In genomic region chr14:86437383-86437782, GRCm38 (mm10) we compare ENCODE assay signal across 29 mouse cellular contexts.
"Had no signal": no experiment of that assay in that cellular context is flagged by ENCODE, and none has a peak within 500 bp of the region (broad histone marks: within the 10 kb centered on the region; RNA-seq: fewer than 3 reads in every experiment).

No protein-coding gene starts in this region.

- H3K4me3 ChIP-seq: left cerebral cortex, adult 2 months; limb, embryonic 10.5 days; limb, embryonic 12.5 days; limb, embryonic 13.5 days; limb, embryonic 15.5 days; liver, embryonic 13.5 days; liver, embryonic 15.5 days; lung, embryonic 15.5 days; megakaryocyte, embryonic 14.5 days; midbrain, embryonic 10.5 days; midbrain, embryonic 12.5 days; midbrain, embryonic 13.5 days; midbrain, embryonic 15.5 days; myocyte; neural tube, embryonic 12.5 days had no signal

- ATAC-seq: lung, postnatal 0 days; midbrain, embryonic 13.5 days; midbrain, embryonic 15.5 days; midbrain, embryonic 16.5 days had no signal

- H3K4me1 ChIP-seq: limb, embryonic 15.5 days; liver, embryonic 13.5 days; liver, embryonic 15.5 days; lung, embryonic 15.5 days; midbrain, embryonic 10.5 days; midbrain, embryonic 15.5 days; neural tube, embryonic 12.5 days had no signal

- H3K9ac ChIP-seq: limb, embryonic 12.5 days; limb, embryonic 13.5 days; limb, embryonic 15.5 days; liver, embryonic 13.5 days; liver, embryonic 14.5 days; liver, embryonic 15.5 days; lung, embryonic 14.5 days; lung, embryonic 15.5 days; midbrain, embryonic 12.5 days; midbrain, embryonic 13.5 days; midbrain, embryonic 15.5 days; neural tube, embryonic 12.5 days had no signal

- H3K27ac ChIP-seq: left cerebral cortex, adult 2 months; limb, embryonic 10.5 days; limb, embryonic 12.5 days; limb, embryonic 13.5 days; limb, embryonic 15.5 days; liver, embryonic 13.5 days; liver, embryonic 14.5 days; liver, embryonic 15.5 days; lung, embryonic 15.5 days; macrophage; midbrain, embryonic 10.5 days; midbrain, embryonic 12.5 days; midbrain, embryonic 13.5 days; midbrain, embryonic 15.5 days; neural tube, embryonic 12.5 days had no signal

- H3K36me3 ChIP-seq: limb, embryonic 10.5 days; limb, embryonic 12.5 days; limb, embryonic 13.5 days; limb, embryonic 15.5 days; liver, embryonic 13.5 days; liver, embryonic 15.5 days; lung, embryonic 15.5 days; midbrain, embryonic 10.5 days; midbrain, embryonic 12.5 days; midbrain, embryonic 13.5 days; midbrain, embryonic 15.5 days; neural tube, embryonic 12.5 days had no signal

- H3K9me3 ChIP-seq: limb, embryonic 10.5 days; limb, embryonic 12.5 days; limb, embryonic 13.5 days; limb, embryonic 15.5 days; liver, embryonic 13.5 days; liver, embryonic 15.5 days; lung, embryonic 15.5 days; megakaryocyte, embryonic 14.5 days; midbrain, embryonic 10.5 days; midbrain, embryonic 12.5 days; midbrain, embryonic 13.5 days; midbrain, embryonic 15.5 days; neural tube, embryonic 12.5 days had no signal

- DNase-seq: layer of hippocampus, postnatal 36 days; left cerebral cortex, postnatal 4 days; liver; liver, embryonic 13.5 days; lung, adult 18-20 months; lung, embryonic 14.5 days; lung, postnatal 10 days; lung, postnatal 4 days; midbrain, embryonic 14.5 days had no signal

- H3K4me2 ChIP-seq: limb, embryonic 12.5 days; limb, embryonic 13.5 days; limb, embryonic 15.5 days; liver, embryonic 11.5 days; liver, embryonic 13.5 days; liver, embryonic 15.5 days; lung, embryonic 14.5 days; lung, embryonic 15.5 days; midbrain, embryonic 11.5 days; midbrain, embryonic 12.5 days; midbrain, embryonic 13.5 days; midbrain, embryonic 15.5 days; neural tube, embryonic 12.5 days had no signal

- H3K27me3 ChIP-seq: limb, embryonic 12.5 days; limb, embryonic 13.5 days; limb, embryonic 15.5 days; liver, embryonic 13.5 days; liver, embryonic 15.5 days; lung, embryonic 15.5 days; megakaryocyte, embryonic 14.5 days; midbrain, embryonic 12.5 days; midbrain, embryonic 13.5 days; midbrain, embryonic 15.5 days; neural tube, embryonic 12.5 days had no signal
